Mouse (Mus musculus): ENCODE measurements around the gene Slc22a20.
A peak's percentile ranks its signal among the peaks of the same experiment; 100 is the strongest.

The Slc22a20 gene

GRCm38 (mm10) chr19:5988815-5989452, 3.0 kb upstream of the Slc22a20 start:
- DNase-seq, result peak; percentile 91

DNA sequence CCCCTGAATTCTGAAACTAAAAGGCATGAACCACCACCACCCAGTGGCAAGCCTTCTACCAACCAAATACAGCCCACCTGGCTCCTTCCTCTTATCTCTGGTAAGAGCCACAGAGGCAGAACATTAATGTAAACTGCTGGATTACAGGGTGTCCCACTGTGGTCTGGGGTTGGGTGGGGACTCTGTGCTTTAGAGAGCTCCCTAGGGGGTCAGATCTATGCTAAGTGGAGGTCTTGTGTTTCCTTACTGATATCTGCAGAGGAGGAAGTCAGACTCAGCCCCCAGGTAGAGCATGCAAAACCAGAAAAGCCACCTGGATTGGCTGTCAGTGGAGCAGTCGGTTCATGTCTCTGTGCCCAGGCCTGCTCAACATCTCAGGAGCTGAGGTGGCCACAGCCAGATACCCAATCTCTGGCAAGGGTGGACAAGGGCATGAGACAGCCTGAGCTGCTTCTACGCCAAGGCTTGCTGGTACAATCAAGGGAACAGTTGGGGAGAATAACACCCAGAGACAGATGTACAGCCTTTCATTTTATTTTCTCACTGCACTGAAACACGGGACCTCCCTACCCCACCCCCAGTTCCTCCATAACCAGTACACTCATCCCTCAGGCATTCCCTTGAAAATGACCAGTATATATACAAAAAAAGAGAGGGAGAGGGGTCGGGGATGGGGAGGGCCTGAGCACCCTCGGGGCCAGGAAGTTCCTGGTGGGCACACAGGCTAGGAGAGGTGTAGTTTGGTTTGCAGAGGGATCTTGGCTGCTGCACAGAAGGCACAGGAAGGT, 2.3 kb upstream of the Slc22a20 start:
- DNase-seq, result no peak

- DNase-seq, result no peak
Observed at GRCm38 (mm10) chr19:5980477-5980876, 5.5 kb downstream of the Slc22a20 start.

- no peak for DNase-seq
Observed at GRCm38 (mm10) chr19:5977717-5978116, 8.2 kb downstream of the Slc22a20 start.

DNA sequence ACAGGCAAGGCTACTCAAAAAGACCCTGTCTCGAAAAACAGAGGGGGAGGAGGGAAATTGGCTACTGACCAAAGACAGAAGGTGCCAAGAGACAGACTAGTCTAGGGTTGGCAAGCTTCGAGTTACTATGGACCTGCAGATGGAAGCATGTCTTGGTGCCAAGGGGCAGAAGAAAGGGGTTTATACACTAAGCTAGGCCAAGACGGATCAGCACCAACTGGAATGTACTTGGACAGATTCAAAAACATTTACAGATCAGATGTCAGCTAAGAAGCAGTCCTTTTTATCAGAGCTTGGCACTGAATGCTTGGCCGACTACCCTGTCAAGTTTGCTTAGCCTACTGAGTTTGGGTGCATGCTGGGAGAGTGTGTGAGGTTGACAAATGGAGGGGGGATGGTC, 10.3 kb downstream of the Slc22a20 start:
- DNase-seq, result no peak

- no peak for DNase-seq
Observed at GRCm38 (mm10) chr19:5975112-5975511, 10.8 kb downstream of the Slc22a20 start.

- DNase-seq, result no peak
Observed at GRCm38 (mm10) chr19:5967664-5968063, 18.3 kb downstream of the Slc22a20 start.

- DNase-seq, result no peak
Observed at GRCm38 (mm10) chr19:5966786-5967185, 19.2 kb downstream of the Slc22a20 start.

DNA sequence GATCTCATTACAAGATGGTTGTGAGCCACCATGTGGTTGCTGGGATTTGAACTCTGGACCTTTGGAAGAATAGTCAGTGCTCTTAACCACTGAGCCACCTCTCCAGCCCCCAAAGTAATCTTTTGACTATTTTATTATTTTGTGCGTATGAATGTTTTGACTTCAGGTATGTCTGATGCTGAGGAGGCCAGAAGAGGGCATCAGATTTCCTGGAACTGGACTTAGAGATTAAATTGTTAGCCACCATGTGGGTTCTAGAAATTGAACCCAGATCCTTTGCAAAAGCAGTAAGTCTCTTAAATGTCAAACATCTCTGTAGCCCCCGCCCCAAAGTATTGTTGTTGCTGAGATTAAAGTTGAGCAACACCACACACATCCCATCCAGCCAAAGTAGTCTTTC, 20.0 kb downstream of the Slc22a20 start:
- no peak for DNase-seq

DNA sequence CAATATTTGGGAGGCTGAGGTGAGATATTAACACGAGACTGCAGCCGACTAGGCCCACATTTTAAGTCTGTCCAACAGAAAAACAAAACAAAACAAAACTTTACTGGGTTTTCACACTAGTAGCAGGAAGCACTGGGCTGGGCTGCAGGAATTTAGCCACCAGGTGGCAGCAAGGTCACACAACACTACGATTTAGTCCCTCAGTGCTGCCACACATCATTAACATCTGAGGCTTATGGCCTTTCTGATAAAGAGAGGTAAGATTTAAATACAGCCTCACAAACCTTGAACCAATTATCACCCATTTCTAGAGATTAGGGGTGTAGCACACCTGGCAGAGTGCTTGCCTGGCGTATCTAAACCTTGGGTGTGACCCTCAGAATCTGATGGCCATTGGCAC, 20.7 kb downstream of the Slc22a20 start:
- peak; percentile 82 for DNase-seq

- no peak for DNase-seq
Observed at GRCm38 (mm10) chr19:5964804-5965203, 21.1 kb downstream of the Slc22a20 start.

GRCm38 (mm10) chr19:5963883-5964562, 21.9 kb downstream of the Slc22a20 start, which contains the start of gene Pola2:
Gene Pola2 (minus strand): TSS chr19:5964202.
- peak; percentile 93 for DNase-seq

DNA sequence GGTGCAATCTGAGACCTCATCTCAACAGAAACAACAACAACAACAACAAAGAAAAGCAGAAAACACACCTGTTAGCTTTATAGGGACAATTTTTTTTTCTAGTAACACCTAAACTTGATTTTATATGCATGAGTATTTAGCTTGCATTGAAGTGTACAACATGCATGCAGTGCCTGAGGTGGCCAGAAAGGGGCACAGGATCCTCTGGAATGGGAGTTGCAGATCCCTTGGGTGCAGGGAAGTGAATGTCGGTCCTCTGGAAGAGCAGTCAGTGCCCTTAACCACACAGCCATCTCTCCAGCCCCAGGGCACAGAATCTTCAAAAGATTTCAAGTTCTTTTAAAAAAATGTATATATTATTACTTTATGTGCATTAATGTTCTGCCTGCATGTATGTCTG, 23.3 kb downstream of the Slc22a20 start:
- DNase-seq, result no peak

DNA sequence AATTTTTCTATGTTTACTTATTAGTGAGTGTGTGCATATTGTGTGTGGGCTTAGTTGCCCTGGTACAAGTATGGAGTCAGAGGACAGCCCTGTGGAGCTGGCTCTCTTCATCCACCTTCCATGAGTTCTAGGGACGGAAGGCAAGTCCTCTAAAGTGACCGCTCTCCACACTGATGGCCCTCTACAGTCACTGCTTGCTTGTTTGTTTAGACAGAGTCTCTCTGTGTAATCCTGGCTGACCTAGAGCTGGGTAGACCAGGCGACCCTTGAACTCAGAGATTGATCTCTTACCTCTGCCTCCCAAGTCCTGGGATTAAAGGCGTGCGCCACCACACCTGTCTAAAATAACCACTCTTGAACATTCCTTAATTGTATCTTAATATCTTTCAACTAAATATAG, 28.6 kb downstream of the Slc22a20 start:
- DNase-seq, result no peak

- peak; percentile 74 for DNase-seq
Observed at GRCm38 (mm10) chr19:5956685-5957084, 29.3 kb downstream of the Slc22a20 start.

DNA sequence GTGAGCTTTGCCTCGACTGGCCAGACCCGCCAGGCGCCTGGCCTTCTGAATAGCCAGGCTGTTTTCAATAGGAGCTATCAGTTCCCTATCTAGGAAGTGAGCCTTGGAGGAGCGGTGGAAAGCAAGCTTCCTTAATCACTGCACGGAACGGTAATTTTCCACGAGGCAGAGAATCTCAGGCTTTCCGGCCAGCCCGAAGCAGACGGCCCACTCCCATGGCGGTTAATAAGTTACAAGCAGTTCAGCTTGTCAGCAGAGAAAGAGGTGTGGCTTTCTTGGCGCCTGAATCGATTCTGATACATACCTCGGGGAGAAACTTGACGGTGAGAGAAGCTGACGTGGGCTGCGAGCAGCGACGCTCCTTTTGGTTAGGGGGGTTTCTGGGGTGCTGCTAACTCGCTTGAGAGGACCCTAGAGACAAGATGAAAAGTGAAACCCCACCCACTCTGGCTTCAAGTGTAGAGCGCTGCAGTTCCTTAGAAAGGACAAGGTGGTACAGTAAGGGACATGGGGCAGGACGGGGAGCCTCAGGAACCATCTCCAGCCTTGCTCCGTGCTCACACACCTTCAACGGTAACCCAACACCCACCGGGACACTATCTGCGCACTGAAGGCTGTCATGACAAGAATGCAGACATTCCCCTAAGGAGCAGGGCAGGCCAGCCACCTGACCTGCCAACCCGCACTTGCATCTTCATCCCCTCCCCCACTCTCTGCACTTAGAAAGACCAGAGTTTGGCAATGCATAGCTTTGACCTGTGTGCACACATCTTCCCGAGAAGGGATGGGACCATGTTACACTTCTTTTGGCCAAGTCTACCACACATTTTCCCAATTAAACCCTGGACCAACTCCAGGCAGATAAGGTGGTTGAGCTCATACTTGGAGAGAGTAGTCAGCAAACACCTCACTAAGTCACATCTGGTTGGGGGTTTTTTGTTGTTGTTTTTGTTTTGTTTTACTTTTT, 30.0 kb downstream of the Slc22a20 start:
- no peak for DNase-seq

GRCm38 (mm10) chr19:5954936-5955335, 31.0 kb downstream of the Slc22a20 start:
- no peak for DNase-seq

- no peak for DNase-seq
Observed at GRCm38 (mm10) chr19:5954031-5954710, 31.8 kb downstream of the Slc22a20 start.

DNA sequence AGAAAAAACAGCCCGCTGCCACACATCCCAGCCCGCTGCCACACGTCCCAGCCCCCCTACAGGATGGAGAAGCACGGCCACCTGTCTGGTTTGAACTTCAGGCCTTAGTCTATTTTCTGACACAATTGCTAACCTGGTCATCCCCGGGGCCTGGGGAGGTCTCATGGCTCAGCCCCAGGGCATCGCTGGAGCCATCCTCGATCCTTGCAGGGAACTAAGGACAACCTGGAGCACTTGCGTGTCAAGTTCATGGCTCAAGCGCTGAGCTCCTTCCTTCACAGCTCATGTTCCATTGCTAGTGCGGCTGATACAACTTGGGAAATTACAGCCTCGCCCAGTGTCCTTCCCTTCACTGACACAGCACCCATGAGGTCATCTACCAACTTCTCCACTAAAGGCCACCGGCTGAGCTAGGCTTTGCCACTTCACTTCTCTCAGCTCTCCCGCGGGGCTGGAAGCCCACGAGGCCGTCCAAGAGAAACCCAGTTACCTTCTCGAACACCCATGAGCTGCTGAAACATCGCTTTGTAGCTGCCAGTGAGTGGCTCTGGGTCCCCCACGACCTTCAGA, 32.7 kb downstream of the Slc22a20 start:
- DNase-seq, result no peak

DNA sequence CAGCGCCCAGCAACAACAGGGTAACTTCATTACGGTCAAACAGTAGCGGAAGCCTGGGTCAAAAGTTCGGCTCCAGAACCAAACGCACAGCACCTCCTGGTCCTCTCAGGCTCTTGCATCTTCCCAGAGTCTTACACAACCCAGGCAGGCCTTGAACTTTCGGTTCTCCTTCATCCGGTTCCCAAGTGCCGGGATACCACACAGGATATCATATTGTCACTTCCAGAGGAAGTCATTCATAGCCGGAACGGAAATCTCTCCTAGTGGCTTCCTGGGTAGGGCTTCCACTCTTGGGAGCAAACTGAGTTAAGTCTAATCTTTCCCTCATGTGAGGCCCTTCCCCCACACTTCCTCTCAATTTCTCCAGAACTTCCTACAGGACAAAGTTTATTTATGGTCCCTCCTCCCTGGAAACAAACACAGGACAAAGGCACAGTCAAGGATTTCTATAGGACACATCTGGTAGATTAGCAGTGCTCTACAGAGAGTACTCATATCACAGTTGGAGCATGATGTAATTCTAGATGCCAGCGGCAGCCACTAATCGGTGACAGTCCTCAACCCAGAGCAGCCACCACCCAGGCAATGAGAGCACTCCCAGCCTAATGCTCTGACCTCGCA, 33.8 kb downstream of the Slc22a20 start:
- no peak for DNase-seq

DNA sequence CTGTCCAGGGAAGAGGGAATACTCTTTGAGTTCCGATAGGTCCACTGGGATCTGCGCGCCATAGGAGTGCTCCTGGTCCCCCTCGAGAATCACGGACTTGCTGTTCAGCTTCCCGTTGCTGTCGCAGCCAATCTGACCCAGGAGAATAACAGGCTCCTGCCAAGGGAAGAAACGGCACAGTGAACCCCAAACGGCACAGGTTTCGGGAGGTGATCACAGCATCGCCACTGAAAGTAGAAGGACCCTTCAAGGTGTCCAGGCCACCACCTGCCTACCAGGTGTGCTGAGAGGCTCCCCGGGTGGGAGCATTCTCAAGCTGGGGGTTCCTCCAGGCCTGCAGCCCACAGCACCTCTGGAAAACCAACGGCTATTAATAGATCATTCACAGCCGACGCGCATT, 34.3 kb downstream of the Slc22a20 start:
- no peak for DNase-seq

All from thymus, postnatal 14 days (tissue).